Mouse (Mus musculus): ENCODE data around the gene Gm9833.

DNA sequence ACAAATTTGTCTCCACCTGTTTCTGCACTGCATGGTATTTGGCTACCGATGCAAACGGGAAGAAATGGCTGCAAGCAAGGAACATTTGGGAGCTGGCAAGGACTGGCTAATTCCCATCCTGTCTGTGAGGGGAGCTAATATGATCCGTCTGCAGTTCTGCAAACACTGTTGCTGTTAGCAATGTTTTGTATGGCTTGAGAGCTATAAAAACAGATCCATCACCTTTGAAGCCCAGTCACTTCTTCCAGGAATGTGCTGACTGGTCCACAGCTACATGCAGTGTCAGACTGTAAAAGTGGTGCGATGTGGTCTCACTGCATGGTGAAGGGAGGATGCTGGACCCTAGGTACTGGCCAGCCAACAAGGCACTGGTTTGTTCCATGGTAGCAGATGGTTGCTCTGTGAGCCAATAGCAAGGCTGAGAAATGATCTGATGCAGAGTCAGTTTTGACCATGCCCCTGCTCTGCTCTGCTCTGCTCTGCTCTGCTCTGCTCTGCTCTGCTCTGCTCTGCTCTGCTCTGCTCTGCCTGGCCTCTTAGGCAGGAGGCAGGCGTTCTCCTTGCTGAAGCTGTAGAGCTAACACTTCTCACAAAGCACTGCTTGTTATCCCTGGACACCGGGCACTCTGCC lies 5.9 kb upstream of the Gm9833 start:
- TF ChIP-seq CTCF (IDR thresholded peaks at IDR 0.05; ENCODE audit: low read depth) (no peak), EP300 (IDR thresholded peaks at IDR 0.05; ENCODE audit: low read depth) (no peak)

Measured in liver, embryonic 14.5 days (tissue).